Mouse (Mus musculus) CH12F3 (cell line): Measurements from ENCODE around the gene Slc36a2.

Experiments
- in situ Hi-C: fragments of 300-500 bp; cut with MboI; formaldehyde crosslinking; loops from 2 replicates; pipeline ENCODE4 v1.14.3; 2020; ENCODE audit warnings: low sequenced_read_pairs

Slc36a2 gene

GRCm38 (mm10) chr11:55184733-55185291, at the start of gene Slc36a2:
Slc36a2 (minus strand) TSS chr11:55185077.
- in situ Hi-C loops = no loop called here

DNA sequence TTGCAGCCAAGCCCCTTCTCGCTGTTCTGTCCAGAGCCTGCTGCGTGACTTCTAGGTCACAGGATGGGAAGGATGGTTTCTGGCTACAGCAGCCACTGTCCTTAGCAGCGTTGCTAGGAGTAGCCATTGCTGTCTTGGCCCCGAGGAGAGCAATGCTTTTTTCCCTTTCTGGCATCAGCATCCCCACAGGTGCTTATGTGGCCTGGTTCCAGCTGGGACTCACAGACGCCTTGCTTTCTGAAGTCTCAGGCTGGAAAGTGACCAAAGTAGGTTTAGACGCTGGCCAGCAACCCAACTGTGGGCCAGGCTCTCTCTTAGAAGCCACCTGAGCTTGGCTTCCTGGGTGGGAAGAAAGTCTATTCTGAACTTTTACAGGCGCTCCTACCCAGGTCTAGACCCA, 49.4 kb upstream of the Slc36a2 start:
- in situ Hi-C loops = no loop called here

DNA sequence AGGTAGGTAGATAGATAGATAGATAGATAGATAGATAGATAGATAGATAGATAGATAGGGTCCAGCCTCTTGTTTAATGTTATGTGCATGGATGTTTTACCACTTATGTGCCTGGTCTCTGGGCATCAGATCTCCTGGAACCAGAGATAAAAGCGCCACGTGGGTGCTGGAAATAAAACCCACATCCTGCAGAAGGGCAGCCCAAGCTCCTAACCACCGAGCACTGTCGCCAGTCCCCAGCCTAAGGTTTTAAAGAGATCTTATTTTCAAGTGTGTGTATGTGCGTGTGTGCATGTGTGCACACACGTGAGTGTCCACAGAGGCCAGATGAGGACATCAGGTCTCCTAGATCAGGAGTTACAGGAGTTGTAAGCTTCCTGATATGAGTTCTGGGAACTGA, 46.2 kb upstream of the Slc36a2 start:
- in situ Hi-C loops = no loop called here

- in situ Hi-C loops = no loop called here
These were observed 36.4 kb upstream of the Slc36a2 start for GRCm38 (mm10) chr11:55221306-55221705.

DNA sequence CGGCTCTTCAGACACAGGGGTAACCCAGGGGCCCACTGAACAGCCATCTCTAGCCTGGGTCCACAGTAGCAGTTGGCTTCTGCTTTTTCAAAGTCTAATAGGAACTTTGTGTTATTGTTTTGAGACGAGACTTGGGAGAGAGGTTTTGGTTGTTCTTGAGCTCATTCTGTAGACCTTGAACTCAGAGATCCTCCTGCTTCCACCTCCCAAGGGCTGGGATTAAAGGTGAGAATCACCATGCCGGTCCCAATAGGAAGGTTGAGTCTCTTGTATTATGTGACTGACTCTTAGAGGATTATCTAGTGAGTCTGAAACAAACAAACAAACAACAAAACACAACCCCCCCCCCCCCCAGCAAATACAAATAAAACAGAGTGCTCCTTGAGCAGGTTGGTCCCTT, 33.6 kb upstream of the Slc36a2 start:
- in situ Hi-C loops = no loop called here

DNA sequence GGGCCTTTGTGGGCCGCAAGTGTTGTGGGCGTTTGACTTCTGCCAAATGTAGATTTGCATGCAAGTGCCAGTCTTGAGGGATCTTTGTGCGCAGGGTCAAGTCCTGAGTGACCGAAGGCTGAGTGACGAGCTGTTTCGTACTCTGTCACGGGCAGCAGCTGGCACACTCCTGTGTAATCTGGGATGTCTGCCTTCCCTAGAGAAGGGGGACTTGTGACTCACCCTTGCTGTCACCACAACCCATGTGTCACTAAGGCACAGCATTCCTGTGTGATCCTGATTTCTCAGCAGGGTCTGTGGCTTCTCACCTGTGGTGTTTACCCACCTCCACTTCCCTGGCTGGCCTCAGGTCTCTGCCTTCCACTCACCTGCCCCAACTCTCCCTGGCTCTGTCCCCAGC, 33.0 kb upstream of the Slc36a2 start:
- in situ Hi-C loops = no loop called here

- in situ Hi-C loops = no loop called here
These were observed 32.5 kb upstream of the Slc36a2 start for GRCm38 (mm10) chr11:55217418-55217817.

GRCm38 (mm10) chr11:55216830-55217229, 32.0 kb upstream of the Slc36a2 start:
- in situ Hi-C loops = no loop called here

DNA sequence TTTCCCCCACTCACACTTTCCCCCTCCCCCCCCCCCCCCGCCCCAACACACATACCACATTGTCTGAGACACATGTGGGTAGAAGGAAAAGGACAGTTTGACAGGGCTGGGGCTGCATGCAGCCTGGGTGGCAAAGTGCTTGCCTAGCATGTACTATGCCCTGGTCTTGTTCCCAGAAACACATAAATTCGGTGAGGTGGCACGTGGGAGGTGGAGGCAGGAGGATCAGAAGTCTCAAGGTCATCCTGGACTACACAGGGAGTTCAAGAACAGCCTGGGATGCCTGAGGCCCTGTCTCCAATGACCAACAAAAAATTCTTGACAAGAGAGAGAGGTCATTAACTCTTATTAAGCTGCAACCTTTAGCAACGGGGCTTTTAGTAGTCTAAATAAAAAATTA, 31.2 kb upstream of the Slc36a2 start:
- in situ Hi-C loops = no loop called here

- in situ Hi-C loops = no loop called here
These were observed 30.1 kb upstream of the Slc36a2 start for GRCm38 (mm10) chr11:55214978-55215377.

DNA sequence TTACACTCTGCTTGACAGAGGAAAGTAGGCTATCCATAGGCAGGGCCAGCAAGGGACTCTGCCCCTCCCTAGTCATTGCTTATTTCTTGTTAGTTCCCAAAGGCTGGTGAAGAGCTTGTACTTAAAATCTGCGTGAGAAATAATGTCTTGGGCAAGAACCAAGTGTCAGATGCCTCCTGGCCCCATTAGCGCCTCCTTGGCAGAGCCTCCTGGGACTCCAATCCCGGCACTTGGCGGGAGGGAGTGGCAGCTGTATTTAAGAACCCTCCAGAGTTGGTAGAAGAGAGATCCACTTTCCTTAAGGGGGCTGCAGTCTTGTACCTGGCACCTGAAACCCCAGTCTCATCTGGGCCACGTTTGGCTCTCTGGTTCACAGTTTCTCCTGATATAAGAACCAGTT, 29.3 kb upstream of the Slc36a2 start:
- in situ Hi-C loops = no loop called here

GRCm38 (mm10) chr11:55213518-55213917, 28.6 kb upstream of the Slc36a2 start:
- in situ Hi-C loops = no loop called here

DNA sequence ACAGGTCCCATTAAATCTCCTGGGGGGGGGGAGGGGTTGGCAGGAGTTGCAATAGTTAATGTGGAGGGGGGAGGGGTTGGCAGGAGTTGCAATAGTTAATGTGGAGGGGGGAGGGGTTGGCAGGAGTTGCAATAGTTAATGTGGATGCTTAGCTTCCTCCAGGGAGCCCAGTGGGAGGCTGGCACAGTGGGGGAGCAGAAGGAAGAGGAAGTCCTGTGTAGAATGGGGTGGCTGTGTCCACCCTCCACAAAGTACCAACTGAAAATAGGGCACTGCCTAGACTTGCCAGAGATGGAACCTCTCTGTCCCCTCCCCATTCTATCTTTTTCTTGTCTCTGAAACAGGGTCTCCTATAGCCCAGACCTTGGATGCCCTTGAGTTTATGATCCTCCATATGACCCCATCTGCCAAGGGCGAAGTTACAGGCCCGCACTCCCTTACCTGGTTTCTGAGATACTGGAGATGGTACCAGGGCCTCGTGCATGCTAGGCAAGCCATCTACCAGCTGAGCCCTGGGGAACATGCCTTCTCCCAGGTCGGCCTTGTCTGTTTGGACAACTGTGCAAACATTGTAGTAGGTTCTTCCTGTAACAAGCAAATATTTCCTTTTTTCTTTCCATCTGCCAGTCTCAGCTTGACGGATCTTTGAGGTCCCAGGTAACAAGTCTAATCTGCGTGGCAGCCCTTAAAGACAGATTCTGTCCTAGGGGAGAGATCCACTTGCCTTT, 24.9 kb upstream of the Slc36a2 start:
- in situ Hi-C loops = no loop called here

DNA sequence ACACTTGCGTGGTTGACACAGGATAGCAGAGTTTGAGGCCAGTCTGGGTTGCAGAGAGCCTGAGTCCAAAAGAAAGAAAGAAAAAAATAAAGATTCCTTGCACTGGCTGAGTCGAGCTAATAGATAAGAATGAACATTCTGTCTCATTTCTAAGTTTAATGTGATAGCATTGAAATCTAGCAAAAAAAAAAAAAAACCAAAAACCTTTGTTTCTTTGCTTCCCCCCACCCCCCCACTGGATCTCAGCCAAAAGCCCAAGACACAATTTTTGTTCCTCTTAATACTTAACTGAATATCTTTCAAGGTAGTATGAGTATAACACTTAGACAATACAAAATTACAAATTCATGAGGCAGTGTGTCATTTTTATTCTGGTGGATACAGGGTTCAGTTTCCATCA, 24.2 kb upstream of the Slc36a2 start:
- in situ Hi-C loops = no loop called here

GRCm38 (mm10) chr11:55208001-55208690, 23.3 kb upstream of the Slc36a2 start:
- in situ Hi-C loops = no loop called here

DNA sequence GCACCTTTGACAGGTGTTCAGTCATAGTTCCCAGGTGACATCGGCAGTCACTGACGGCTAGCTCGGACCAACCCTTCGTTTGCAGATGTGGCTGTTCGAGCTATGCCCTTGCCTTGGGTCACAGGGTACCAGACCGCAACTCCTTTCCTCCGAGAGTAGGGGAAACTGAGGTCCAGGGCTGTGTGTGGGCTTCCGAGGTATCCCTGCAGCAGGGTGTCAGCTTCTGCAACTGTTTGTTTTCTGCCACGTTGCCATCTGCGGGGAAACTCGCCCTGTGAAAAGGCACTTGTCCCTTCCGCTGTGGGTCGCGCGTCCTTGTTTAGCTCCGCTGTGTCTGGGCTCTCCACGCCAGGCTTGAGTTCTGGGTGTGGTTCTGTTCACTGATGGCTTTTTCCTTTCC, 19.7 kb upstream of the Slc36a2 start:
- in situ Hi-C loops = no loop called here

DNA sequence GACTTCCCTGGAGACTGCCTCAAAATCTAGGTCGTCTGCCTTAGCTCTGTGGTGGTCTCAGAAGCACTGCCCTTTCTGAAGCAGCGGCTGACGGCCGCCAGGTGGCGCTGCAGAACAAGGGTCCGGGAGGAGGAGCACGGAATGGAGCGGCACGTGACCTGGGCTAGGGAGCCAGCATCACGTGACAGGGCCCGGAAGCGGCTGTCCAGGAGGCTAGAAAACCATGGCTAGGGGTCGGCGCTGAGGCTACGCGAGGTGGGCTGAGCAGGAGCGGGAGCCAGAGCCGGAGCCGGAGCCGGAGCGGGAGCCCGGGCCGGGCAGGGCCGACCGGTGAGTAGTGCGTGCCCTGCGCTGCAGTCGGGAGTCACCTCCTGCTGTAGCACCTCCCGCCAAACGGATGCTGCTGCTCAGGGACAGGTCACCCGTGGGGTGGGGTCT, 19.3 kb upstream of the Slc36a2 start, which contains the start of gene Slc36a1:
Slc36a1 (plus strand) TSS at position 192 of the 438 bp plus-strand sequence.
- in situ Hi-C loops = no loop called here

GRCm38 (mm10) chr11:55197740-55198510, 13.0 kb upstream of the Slc36a2 start:
- in situ Hi-C loops = no loop called here

GRCm38 (mm10) chr11:55197086-55197485, 12.2 kb upstream of the Slc36a2 start:
- in situ Hi-C loops = no loop called here

DNA sequence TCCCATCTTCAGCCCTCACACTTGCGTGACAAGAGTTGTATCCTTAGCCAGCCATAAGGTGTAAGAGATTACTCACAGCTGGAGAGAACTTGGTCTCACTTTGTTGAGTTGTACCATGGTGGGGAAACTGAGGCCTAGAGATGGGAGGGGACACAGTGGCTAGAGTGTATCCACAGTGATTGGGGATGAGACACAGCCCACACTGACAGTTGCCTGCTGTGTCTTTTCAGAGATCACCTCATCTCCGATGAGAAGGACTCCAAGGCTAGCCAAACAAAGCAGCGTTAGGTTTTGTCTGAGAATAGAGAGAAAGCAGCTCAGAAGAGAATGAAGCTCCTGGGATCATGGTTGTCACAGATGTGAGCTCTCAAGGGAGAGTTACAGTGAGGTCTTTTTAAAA, 5.3 kb upstream of the Slc36a2 start:
- in situ Hi-C loops = no loop called here

GRCm38 (mm10) chr11:55187777-55188176, 2.9 kb upstream of the Slc36a2 start:
- in situ Hi-C loops = no loop called here
